Mouse (Mus musculus): ENCODE data around the gene Lmo7. TPM values are rescaled to one million over a fixed set of nuclear protein-coding genes. Genes with fewer than 3 reads are reported as not detected.

Gene Lmo7
- total RNA-seq, 2 experiments from 2014 or later: 147 to 150 TPM

- no peak overlapping the region for H3K27ac ChIP-seq
- no peak for DNase-seq (ENCODE audit: low spot score in 2 of 2)
- H3K4me3 ChIP-seq: no peak overlapping the region
- no peak for TF ChIP-seq CTCF (conservative IDR thresholded peaks at IDR 0.05)
Observed at GRCm38 (mm10) chr14:101822390-101822789, 92.6 kb downstream of the Lmo7 start.

- no peak for DNase-seq (ENCODE audit: low spot score in 2 of 2)
- Histone ChIP-seq H3K4me3 (no peak overlapping the region), H3K27ac (no peak overlapping the region)
- TF ChIP-seq CTCF (conservative IDR thresholded peaks at IDR 0.05): no peak
Observed at GRCm38 (mm10) chr14:101822871-101823270, 93.1 kb downstream of the Lmo7 start.

DNA sequence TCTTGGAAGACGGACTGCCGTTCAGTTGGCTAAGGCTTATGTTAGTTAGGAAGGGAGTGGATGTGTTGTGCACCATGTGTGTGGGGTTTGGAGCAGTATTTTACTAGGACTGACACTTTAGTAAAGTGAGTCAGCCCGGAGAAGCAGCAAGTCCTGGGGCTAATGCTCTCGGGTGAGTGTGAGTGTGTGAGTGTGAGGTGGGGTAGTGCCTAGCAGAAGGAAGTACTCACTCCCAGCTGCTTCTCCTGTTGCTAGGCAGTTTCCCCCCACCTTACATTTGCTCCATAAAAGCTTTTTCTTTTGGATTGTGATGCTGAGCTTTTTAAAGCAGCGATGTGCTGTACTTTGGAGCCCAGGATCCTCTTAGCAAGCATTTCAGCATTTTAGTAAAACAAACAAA, 99.9 kb downstream of the Lmo7 start:
- DNase-seq (ENCODE audit: low spot score in 2 of 2): no peak

GRCm38 (mm10) chr14:101830116-101830515, 100.4 kb downstream of the Lmo7 start:
- Histone ChIP-seq H3K4me3 (no peak overlapping the region), H3K27ac (no peak overlapping the region)
- no peak for TF ChIP-seq CTCF (conservative IDR thresholded peaks at IDR 0.05)
- DNase-seq (ENCODE audit: low spot score in 2 of 2): no peak

More for the DNA sequence above, 99.9 kb downstream of the Lmo7 start:
- TF ChIP-seq CTCF (conservative IDR thresholded peaks at IDR 0.05): no peak
- no peak overlapping the region for H3K27ac ChIP-seq
- no peak overlapping the region for H3K4me3 ChIP-seq

GRCm38 (mm10) chr14:101834109-101834508, 104.4 kb downstream of the Lmo7 start:
- TF ChIP-seq CTCF (conservative IDR thresholded peaks at IDR 0.05): no peak
- H3K27ac ChIP-seq: no peak overlapping the region
- H3K4me3 ChIP-seq: no peak overlapping the region
- no peak for DNase-seq (ENCODE audit: low spot score in 2 of 2)

- TF ChIP-seq CTCF (conservative IDR thresholded peaks at IDR 0.05): no peak
- no peak for DNase-seq (ENCODE audit: low spot score in 2 of 2)
- Histone ChIP-seq H3K4me3 (no peak overlapping the region), H3K27ac (no peak overlapping the region)
Observed at GRCm38 (mm10) chr14:101836401-101836800, 106.6 kb downstream of the Lmo7 start.

GRCm38 (mm10) chr14:101837176-101837575, 107.4 kb downstream of the Lmo7 start:
- TF ChIP-seq CTCF (conservative IDR thresholded peaks at IDR 0.05): no peak
- no peak for DNase-seq (ENCODE audit: low spot score in 2 of 2)
- H3K27ac ChIP-seq: no peak overlapping the region
- H3K4me3 ChIP-seq: no peak overlapping the region

- no peak overlapping the region; the same call in 1 of the 2 replicates for H3K4me3 ChIP-seq
- DNase-seq (ENCODE audit: low spot score in 2 of 2): peak in 1 of 2 experiments; percentile 20
- H3K27ac ChIP-seq: peak overlapping the region; percentile 29; the same call in 1 of the 2 replicates
- no peak for TF ChIP-seq CTCF (conservative IDR thresholded peaks at IDR 0.05)
Observed at GRCm38 (mm10) chr14:101838231-101838839, 108.6 kb downstream of the Lmo7 start.

DNA sequence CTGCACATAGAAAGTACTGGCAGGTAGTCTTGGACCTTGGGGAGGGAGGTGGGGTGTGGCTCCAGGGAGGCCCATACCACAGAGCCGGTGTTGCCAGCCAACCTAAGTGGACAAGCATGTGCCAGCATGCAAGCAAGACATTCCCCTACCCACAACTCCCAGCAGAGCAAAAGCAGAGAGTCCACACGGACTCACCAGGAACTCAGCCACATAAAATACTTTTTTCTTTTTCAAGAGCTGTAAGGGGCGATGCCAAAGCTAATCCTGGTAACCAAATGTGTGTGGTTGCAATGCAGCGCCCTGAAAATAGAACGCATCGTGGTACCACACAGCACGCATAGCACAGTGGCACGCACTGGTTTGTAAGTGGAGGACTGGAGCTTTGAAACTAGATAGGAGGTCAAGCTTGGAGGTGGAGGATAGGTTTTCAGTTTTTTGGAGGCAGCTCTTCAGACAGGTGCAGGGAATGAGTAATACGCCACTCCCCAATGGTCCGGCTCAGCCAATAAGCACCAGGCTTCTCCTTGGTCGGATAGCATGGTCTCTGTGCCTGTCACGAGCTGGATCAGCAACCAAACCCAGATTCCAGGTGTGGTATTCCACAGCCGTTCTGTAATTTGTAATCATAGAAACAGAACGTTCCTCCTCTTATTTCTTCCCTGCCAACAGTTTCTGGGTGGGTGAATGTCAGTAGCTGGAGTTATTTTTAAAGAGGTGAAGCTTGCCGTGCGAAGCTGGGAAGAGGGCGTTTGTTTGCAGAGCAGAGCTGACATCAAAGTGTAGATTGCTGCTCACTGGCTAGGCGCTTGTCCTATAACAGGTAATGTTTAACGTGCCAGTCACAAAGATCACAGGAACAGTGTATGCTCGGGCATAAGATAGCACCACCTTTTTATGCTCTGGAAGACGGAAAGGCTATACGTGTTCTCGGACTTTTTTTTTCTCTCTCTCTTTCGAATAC, 110.3 kb downstream of the Lmo7 start:
- DNase-seq (ENCODE audit: low spot score in 2 of 2): peak; percentile 56 to 59
- Histone ChIP-seq H3K27ac (peak overlapping the region; percentile 91), H3K4me3 (peak overlapping the region; percentile 65)
- TF ChIP-seq CTCF (conservative IDR thresholded peaks at IDR 0.05): no peak

- DNase-seq (ENCODE audit: low spot score in 2 of 2): no peak
- Histone ChIP-seq H3K27ac (peak overlapping the region; percentile 91), H3K4me3 (peak overlapping the region; percentile 65)
- TF ChIP-seq CTCF (conservative IDR thresholded peaks at IDR 0.05): no peak
Observed at GRCm38 (mm10) chr14:101841271-101841670, 111.5 kb downstream of the Lmo7 start.

GRCm38 (mm10) chr14:101842521-101842920, 112.8 kb downstream of the Lmo7 start:
- Histone ChIP-seq H3K27ac (peak overlapping the region; percentile 91), H3K4me3 (peak overlapping the region; percentile 65)
- no peak for DNase-seq (ENCODE audit: low spot score in 2 of 2)
- TF ChIP-seq CTCF (conservative IDR thresholded peaks at IDR 0.05): no peak

GRCm38 (mm10) chr14:101843443-101843842, 113.7 kb downstream of the Lmo7 start:
- DNase-seq (ENCODE audit: low spot score in 2 of 2): peak; percentile 49 to 71
- TF ChIP-seq CTCF (conservative IDR thresholded peaks at IDR 0.05): no peak
- H3K27ac ChIP-seq: peak overlapping the region; percentile 91
- peak overlapping the region; percentile 65 for H3K4me3 ChIP-seq

GRCm38 (mm10) chr14:101844467-101844866, 114.7 kb downstream of the Lmo7 start:
- Histone ChIP-seq H3K27ac (peak overlapping the region; percentile 91), H3K4me3 (peak overlapping the region; percentile 65)
- TF ChIP-seq CTCF (conservative IDR thresholded peaks at IDR 0.05): no peak
- no peak for DNase-seq (ENCODE audit: low spot score in 2 of 2)
